Mouse (Mus musculus): Measurements from ENCODE around the gene Gm28729. TPM values are rescaled to one million over a fixed set of nuclear protein-coding genes. Genes with fewer than 3 reads are reported as not detected.
"Not testable (repeated sequence)": the region's sequence is repeated elsewhere in the genome, so short reads cannot be mapped to it uniquely, and the experiment has no call there.

Gm28729 gene
- total RNA-seq (2021): under 1 TPM in 1 of 2 experiments, not detected in 1; 0.15 TPM
- long read RNA-seq, experiment 1, partial matches to known transcripts: 0 of 1 reads
- long read RNA-seq, experiment 1, other reads (novel, unspliced or antisense): 1 of 1 reads
- long read RNA-seq, experiment 2: 0 reads

GRCm38 (mm10) chr9:96524972-96525506 lies at the start of gene Gm28729:
Gm28729 (minus strand) TSS chr9:96525264.
- no peak for DNase-seq

- DNase-seq: no peak
Observed at GRCm38 (mm10) chr9:96573252-96573651, 48.2 kb upstream of the Gm28729 start.

- DNase-seq: no peak
Observed at GRCm38 (mm10) chr9:96572754-96573153, 47.7 kb upstream of the Gm28729 start.

- no peak for DNase-seq
Observed at GRCm38 (mm10) chr9:96566470-96566996, 41.5 kb upstream of the Gm28729 start.

GRCm38 (mm10) chr9:96563501-96563900 lies 38.4 kb upstream of the Gm28729 start:
- DNase-seq: no peak

- no peak for DNase-seq
Observed at GRCm38 (mm10) chr9:96559148-96559547, 34.1 kb upstream of the Gm28729 start.

GRCm38 (mm10) chr9:96558594-96558993 lies 33.5 kb upstream of the Gm28729 start:
- DNase-seq: no peak

- DNase-seq: no peak
Observed at GRCm38 (mm10) chr9:96554095-96554494, 29.0 kb upstream of the Gm28729 start.

GRCm38 (mm10) chr9:96545410-96545809 lies 20.3 kb upstream of the Gm28729 start:
- DNase-seq: no peak

GRCm38 (mm10) chr9:96543643-96544640 lies 18.9 kb upstream of the Gm28729 start:
- peak; percentile 79 for DNase-seq

GRCm38 (mm10) chr9:96538916-96539315 lies 13.9 kb upstream of the Gm28729 start:
- peak; percentile 15 for DNase-seq

GRCm38 (mm10) chr9:96537615-96537919 lies 12.5 kb upstream of the Gm28729 start:
- DNase-seq: no peak

GRCm38 (mm10) chr9:96536895-96537614 lies 12.0 kb upstream of the Gm28729 start:
- peak; percentile 62 for DNase-seq

GRCm38 (mm10) chr9:96536093-96536492 lies 11.0 kb upstream of the Gm28729 start:
- DNase-seq: not testable (repeated sequence)

- no peak for DNase-seq
Observed at GRCm38 (mm10) chr9:96535431-96535830, 10.4 kb upstream of the Gm28729 start.

GRCm38 (mm10) chr9:96534256-96534655 lies 9.2 kb upstream of the Gm28729 start:
- no peak for DNase-seq

GRCm38 (mm10) chr9:96533476-96533875 lies 8.4 kb upstream of the Gm28729 start:
- DNase-seq: no peak

- DNase-seq: no peak
Observed at GRCm38 (mm10) chr9:96532531-96532930, 7.5 kb upstream of the Gm28729 start.

GRCm38 (mm10) chr9:96530674-96531081 lies 5.6 kb upstream of the Gm28729 start:
- DNase-seq: peak; percentile 35

GRCm38 (mm10) chr9:96529961-96530673 lies 5.1 kb upstream of the Gm28729 start:
- no peak for DNase-seq

GRCm38 (mm10) chr9:96526011-96526410 lies 947 bp upstream of the Gm28729 start:
- DNase-seq: no peak

- no peak for DNase-seq
Observed at GRCm38 (mm10) chr9:96523148-96523547, 1.9 kb downstream of the Gm28729 start.

Data from adrenal gland, postnatal 10 days (tissue).